Mouse (Mus musculus) cerebellum, adult 2 months (tissue): ENCODE data around the gene Eif5. TPM values are rescaled to one million over a fixed set of nuclear protein-coding genes. Genes with fewer than 3 reads are reported as not detected.

Experiments used
- DNase-seq, 2 experiments: peaks; one replicate each; pipeline ENCODE4 v3.0.0; 2021
- H3K27ac ChIP-seq: fragments of 200-500 bp; 2 replicates; pipeline ENCODE4 v1.5.1; 2012; ENCODE audit warnings: low read length, control low read depth, inconsistent platforms; ENCODE audit not compliant: insufficient read depth
- H3K27me3 ChIP-seq: fragments of 200-500 bp; 2 replicates; pipeline ENCODE4 v1.6.1; 2012; ENCODE audit warnings: inconsistent platforms, mild to moderate bottlenecking, low read length, moderate library complexity; ENCODE audit not compliant: control insufficient read depth, insufficient read depth
- H3K4me1 ChIP-seq: fragments of 200-500 bp; 2 replicates; pipeline ENCODE4 v1.6.1; 2011; ENCODE audit warnings: low read length; ENCODE audit not compliant: control insufficient read depth, insufficient read depth
- H3K4me3 ChIP-seq: fragments of 200-500 bp; replicated peaks from 2 replicates; pipeline ENCODE3; 2011; ENCODE audit warnings: mild to moderate bottlenecking, low read depth, low read length, control low read depth; ENCODE audit not compliant: insufficient read depth
- CTCF ChIP-seq: fragments of 200-500 bp; IDR thresholded peaks from 2 replicates; pipeline ENCODE4 v1.5.1; 2011; ENCODE audit warnings: low read depth, mild to moderate bottlenecking, control low read depth, low read length, moderate library complexity, borderline replicate concordance; ENCODE audit not compliant: insufficient read depth
- POLR2A ChIP-seq: fragments of 200-500 bp; IDR thresholded peaks from 2 replicates; pipeline ENCODE4 v1.6.1; 2011; ENCODE audit warnings: low read length, control low read depth, borderline replicate concordance; ENCODE audit not compliant: insufficient read depth
- WGBS: fragments of 180-500 bp; shearing (Covaris S2); methylation state at CpG from one replicate; pipeline ENCODE4 v1.1.7; 2018; 5-methylcytosine and 5-hydroxymethylcytosine counted together
- polyA plus RNA-seq: library from polyadenylated mRNA; depleted of rRNA; stranded (reverse); fragments of >200 nt; gene quantifications from 2 replicates; pipeline ENCODE4 v1.2.3, GENCODE M21; 2012

Gene Eif5
- polyA plus RNA-seq, 1 experiment, result 176 TPM

DNA sequence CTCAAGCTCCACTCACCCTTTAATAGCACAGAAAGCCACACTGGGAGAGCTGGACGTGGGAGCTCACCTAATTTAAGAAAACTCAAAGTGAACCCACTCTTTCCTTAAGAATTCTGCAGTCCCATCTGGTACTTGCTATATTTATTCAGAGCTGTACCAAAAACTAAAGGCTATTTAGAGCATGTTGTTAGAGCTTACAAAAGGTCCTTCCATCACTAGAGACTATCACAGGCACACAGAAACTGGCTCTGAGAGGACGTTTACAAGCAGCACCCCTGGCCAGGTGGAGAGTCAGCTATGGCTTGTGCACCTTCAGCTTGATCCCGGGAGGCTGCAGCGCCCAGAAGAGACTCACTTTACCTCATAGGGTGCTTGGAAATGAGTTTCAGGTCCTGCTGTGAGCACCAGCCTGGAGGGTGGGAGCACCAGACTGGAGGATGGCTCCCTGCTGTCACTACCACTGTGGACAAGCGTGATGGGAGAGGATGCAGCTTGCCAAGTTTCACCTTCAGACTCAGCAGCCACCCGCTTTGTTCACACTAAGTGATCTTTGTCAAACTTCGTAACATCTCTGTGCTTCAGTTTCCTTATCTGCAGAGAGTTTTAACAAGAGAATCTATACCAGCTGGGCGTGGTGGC lies 10.1 kb upstream of the Eif5 start:
- TF ChIP-seq CTCF, result no peak
- TF ChIP-seq POLR2A, result no peak
- H3K27me3 ChIP-seq, result no peaks in the 10 kb centered on the region
- no peak for DNase-seq
- H3K4me3 ChIP-seq, result no peak overlapping the region
- H3K27ac ChIP-seq, result no peak overlapping the region
- H3K4me1 ChIP-seq, result no peaks in the 10 kb centered on the region
- 47% methylated on average over 8 of the region's 8 CpGs for WGBS

DNA sequence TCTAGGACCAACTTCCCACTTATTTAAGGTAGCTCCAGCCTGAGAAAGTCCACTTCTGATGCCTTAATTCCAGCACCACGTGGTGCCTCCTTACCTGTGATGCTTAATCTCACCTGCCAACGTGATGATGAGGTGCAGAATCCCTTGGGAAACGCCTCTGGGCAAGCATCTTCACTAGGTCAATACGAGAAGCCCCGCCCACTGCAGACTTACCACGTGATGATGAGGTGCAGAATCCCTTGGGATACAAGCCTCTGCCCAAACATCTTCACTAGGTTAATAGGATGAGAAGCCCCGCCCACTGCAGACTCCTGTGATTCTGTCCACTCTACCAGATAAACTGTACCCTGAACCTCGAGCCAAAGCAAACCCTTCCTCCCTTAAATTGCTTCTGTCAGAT lies 8.6 kb upstream of the Eif5 start:
- WGBS, result 31% methylated on average over 8 of the region's 8 CpGs
- Histone ChIP-seq H3K4me1 (no peaks in the 10 kb centered on the region), H3K4me3 (no peak overlapping the region), H3K27me3 (no peaks in the 10 kb centered on the region), H3K27ac (no peak overlapping the region)
- no peak for DNase-seq
- TF ChIP-seq CTCF (no peak), POLR2A (no peak)

- DNase-seq, result no peak
These were observed 4.6 kb upstream of the Eif5 start for GRCm38 (mm10) chr12:111533096-111533794.

DNA sequence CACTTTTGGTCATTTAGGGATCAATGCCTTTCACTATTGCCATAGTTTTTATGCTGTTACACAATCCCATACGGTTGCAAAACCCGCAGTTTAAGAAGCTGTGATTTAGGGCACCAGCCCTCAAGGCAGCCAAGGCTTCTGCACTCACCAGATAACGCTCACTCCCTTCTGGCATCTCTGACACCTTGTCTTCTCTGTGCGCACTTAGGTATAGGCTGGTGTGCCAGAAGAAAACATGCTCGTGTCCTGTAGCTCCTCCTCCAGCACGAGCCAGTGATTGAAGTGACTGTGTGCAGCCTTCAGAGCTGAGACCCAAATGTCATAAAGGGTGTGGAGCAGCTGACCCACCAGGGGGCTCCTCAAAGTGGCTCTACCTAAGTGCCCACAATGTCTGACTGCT lies 2.5 kb upstream of the Eif5 start:
- H3K4me3 ChIP-seq, result no peak overlapping the region
- no peak for TF ChIP-seq CTCF
- TF ChIP-seq POLR2A, result no peak
- H3K4me1 ChIP-seq, result peaks cover 5% of the 10 kb centered on the region; the same call in 1 of the 2 replicates
- no peak overlapping the region for H3K27ac ChIP-seq
- DNase-seq, result no peak
- no peaks in the 10 kb centered on the region for H3K27me3 ChIP-seq
- 66% methylated on average over 6 of the region's 6 CpGs for WGBS

More at GRCm38 (mm10) chr12:111533096-111533794, 4.6 kb upstream of the Eif5 start:
- WGBS, result 72% methylated on average over 11 of the region's 11 CpGs
- Histone ChIP-seq H3K4me1 (no peaks in the 10 kb centered on the region), H3K27me3 (no peaks in the 10 kb centered on the region), H3K27ac (no peak overlapping the region), H3K4me3 (no peak overlapping the region)
- no peak for TF ChIP-seq POLR2A
- TF ChIP-seq CTCF, result no peak

DNA sequence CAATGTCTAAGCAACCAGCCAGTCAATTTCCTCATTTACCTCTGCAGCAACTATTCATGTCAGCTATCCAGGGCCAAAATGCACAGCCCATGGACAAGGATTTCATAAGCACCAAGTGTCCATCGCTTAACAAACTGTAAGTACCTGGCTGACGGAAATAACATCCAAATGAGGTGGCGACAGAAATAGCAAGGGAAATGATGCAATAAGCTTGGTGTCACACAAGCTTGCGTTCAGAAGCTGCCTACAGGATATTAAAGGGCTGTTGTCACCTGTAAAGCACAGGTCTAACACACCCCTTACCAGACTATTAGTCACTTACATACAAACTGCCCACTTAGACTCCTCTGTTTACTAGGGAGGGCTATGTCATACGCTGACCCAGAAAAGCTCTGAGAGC lies 2.1 kb upstream of the Eif5 start:
- TF ChIP-seq CTCF (no peak), POLR2A (no peak)
- WGBS, result 87% methylated on average over 5 of the region's 5 CpGs
- no peak for DNase-seq
- H3K27me3 ChIP-seq, result no peaks in the 10 kb centered on the region
- H3K4me3 ChIP-seq, result no peak overlapping the region
- H3K27ac ChIP-seq, result no peak overlapping the region
- H3K4me1 ChIP-seq, result peaks cover 5% of the 10 kb centered on the region; the same call in 1 of the 2 replicates

- no peak for DNase-seq
- TF ChIP-seq CTCF, result no peak
- no peak for TF ChIP-seq POLR2A
- H3K27ac ChIP-seq, result no peak overlapping the region
- 39% methylated on average over 4 of the region's 4 CpGs for WGBS
- peaks cover 5% of the 10 kb centered on the region; the same call in 1 of the 2 replicates for H3K4me1 ChIP-seq
- no peak overlapping the region for H3K4me3 ChIP-seq
- no peaks in the 10 kb centered on the region for H3K27me3 ChIP-seq
These were observed 1.1 kb upstream of the Eif5 start for GRCm38 (mm10) chr12:111536746-111537145.

GRCm38 (mm10) chr12:111537341-111537740 lies 475 bp upstream of the Eif5 start:
- Histone ChIP-seq H3K27me3 (no peaks in the 10 kb centered on the region), H3K4me1 (peaks cover 5% of the 10 kb centered on the region; the same call in 1 of the 2 replicates), H3K27ac (peak overlapping the region; percentile 88), H3K4me3 (peak overlapping the region; percentile 91)
- no peak for TF ChIP-seq CTCF
- TF ChIP-seq POLR2A, result no peak
- WGBS, result under 1% methylated on average over 22 of the region's 22 CpGs
- DNase-seq, result no peak

GRCm38 (mm10) chr12:111538292-111539040 lies 650 bp downstream of the Eif5 start:
- H3K27me3 ChIP-seq, result no peaks in the 10 kb centered on the region
- H3K4me1 ChIP-seq, result peaks cover 5% of the 10 kb centered on the region; the same call in 1 of the 2 replicates
- TF ChIP-seq POLR2A, result no peak
- TF ChIP-seq CTCF, result no peak
- H3K27ac ChIP-seq, result peak overlapping the region; percentile 85
- WGBS, result under 1% methylated on average over 104 of the region's 111 CpGs
- peak in 1 of 2 experiments; percentile 84 for DNase-seq
- peak overlapping the region; percentile 63 for H3K4me3 ChIP-seq
